Mouse (Mus musculus): ENCODE results near the gene Nemp1. TPM values are rescaled to one million over a fixed set of nuclear protein-coding genes. Genes with fewer than 3 reads are reported as not detected.

Gene Nemp1
- total and polyA plus RNA-seq, 2 experiments from 2014 or later: 4.5 to 16.0 TPM

DNA sequence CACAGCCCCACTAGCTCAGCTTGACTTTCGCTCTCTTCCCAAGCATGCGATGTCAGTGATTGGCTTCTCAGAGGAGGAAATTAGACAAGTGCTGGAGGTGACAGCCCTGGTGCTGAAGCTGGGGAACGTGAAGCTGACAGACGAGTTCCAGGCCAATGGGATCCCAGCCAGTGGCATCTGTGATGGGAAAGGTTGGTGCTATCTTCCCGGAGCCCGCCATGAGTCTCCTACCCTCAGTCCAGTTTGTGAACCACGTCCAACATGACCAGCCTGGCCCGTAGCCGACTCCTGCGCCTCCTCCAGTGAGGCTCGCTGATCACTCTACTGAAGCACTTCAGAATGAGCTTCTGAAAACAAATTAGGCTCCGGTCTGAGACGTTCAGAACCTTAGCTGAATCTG, 43.6 kb downstream of the Nemp1 start:
- Histone ChIP-seq H3K36me3 (replicated peaks; ENCODE audit: control insufficient read depth, insufficient read depth, low read length) (no peaks in the 10 kb centered on the region), H3K27ac (ENCODE audit: low read depth) (no peak overlapping the region), H3K9ac (replicated peaks; ENCODE audit: low read depth, low read length) (no peak overlapping the region), H3K27me3 (ENCODE audit: control insufficient read depth, insufficient read depth, low read length) (no peaks in the 10 kb centered on the region), H3K4me3 (ENCODE audit: low read depth, low read length) (no peak overlapping the region), H3K4me1 (ENCODE audit: control insufficient read depth, insufficient read depth) (peaks cover 12% of the 10 kb centered on the region), H3K9me3 (replicated peaks; ENCODE audit: control insufficient read depth, low read length) (no peaks in the 10 kb centered on the region), H3K4me2 (ENCODE audit: low read depth, low read length) (no peak overlapping the region)
- no peak for TF ChIP-seq EP300 (IDR thresholded peaks at IDR 0.05; ENCODE audit: low read depth)
- TF ChIP-seq CTCF (IDR thresholded peaks at IDR 0.05; ENCODE audit: low read depth): no peak
- ATAC-seq (ENCODE audit: insufficient read depth, low read depth): no peak
- DNase-seq (ENCODE audit: low spot score): no peak
- WGBS: 72% methylated on average over 13 of the region's 13 CpGs

DNA sequence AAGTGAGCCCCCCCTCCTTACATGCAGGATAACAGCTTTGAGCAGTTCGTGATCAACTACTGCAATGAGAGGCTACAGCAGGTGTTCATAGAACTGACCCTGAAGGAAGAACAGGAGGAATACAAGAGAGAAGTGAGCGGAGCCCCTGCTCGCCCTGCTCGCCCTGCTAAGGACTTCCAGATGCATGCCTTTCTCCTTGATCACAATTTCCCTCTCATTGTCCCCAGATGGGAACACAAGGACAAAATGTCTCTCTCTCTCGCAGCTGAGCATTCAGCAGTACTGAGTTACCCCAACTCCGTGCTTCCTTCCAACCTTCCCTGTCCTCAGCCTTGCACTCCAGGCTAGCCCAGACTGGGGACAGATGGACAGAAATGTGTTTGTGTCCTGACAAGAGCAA, 46.0 kb downstream of the Nemp1 start:
- TF ChIP-seq CTCF (IDR thresholded peaks at IDR 0.05; ENCODE audit: low read depth) (no peak), EP300 (IDR thresholded peaks at IDR 0.05; ENCODE audit: low read depth) (no peak)
- H3K4me1 ChIP-seq (ENCODE audit: control insufficient read depth, insufficient read depth): peaks cover 2% of the 10 kb centered on the region
- no peak for ATAC-seq (ENCODE audit: insufficient read depth, low read depth)
- 61% methylated on average over 6 of the region's 6 CpGs for WGBS
- no peak for DNase-seq (ENCODE audit: low spot score)
- no peak overlapping the region for H3K27ac ChIP-seq (ENCODE audit: low read depth)
- no peak overlapping the region for H3K4me2 ChIP-seq (ENCODE audit: low read depth, low read length)
- no peaks in the 10 kb centered on the region for H3K27me3 ChIP-seq (ENCODE audit: control insufficient read depth, insufficient read depth, low read length)
- no peak overlapping the region for H3K9ac ChIP-seq (replicated peaks; ENCODE audit: low read depth, low read length)
- no peaks in the 10 kb centered on the region for H3K9me3 ChIP-seq (replicated peaks; ENCODE audit: control insufficient read depth, low read length)
- no peak overlapping the region for H3K4me3 ChIP-seq (ENCODE audit: low read depth, low read length)
- H3K36me3 ChIP-seq (replicated peaks; ENCODE audit: control insufficient read depth, insufficient read depth, low read length): no peaks in the 10 kb centered on the region

DNA sequence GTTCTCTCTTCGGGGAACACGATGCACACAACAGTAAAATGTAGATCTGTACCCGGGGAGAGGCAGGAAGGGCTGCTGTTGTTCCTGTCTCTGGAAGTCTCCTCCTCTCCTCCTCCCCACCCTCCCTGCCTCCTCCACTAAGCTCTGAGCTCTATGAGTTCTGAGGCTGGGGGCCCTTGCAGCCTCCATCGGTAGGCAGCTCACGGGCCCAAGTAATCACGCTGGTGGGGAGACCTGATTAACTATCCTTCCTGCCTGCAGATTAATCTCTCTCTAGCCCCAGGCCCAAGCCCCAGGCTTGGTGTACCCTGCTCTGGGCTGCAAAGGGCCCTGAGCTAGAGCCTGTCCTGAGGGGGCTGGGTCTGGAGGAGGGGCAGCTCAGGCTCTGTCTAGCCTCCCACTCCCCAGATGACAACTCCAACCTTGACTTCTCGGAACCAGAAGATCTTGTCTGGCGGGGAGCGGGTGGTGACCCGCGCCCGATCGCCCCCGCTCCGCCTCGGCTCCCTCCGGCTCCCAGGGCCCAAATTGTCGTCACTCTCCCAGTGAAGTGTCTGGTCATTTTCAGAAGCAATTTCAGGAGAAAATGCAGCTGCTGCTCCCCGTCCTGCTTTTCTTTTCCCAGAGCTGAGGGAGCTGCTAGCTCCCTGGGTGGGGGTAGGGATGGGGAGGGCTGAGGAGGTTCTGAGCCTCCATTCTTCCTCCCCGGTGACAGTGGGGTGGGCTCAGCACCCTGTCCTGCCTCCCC, 55.1 kb downstream of the Nemp1 start:
- peak overlapping the region; percentile 25 for H3K4me2 ChIP-seq (ENCODE audit: low read depth, low read length)
- no peak overlapping the region for H3K4me3 ChIP-seq (ENCODE audit: low read depth, low read length)
- H3K27me3 ChIP-seq (ENCODE audit: control insufficient read depth, insufficient read depth, low read length): peaks cover 32% of the 10 kb centered on the region
- DNase-seq (ENCODE audit: low spot score) (no peak), ATAC-seq (ENCODE audit: insufficient read depth, low read depth) (no peak)
- H3K9me3 ChIP-seq (replicated peaks; ENCODE audit: control insufficient read depth, low read length): no peaks in the 10 kb centered on the region
- H3K27ac ChIP-seq (ENCODE audit: low read depth): no peak overlapping the region; the same call in 1 of the 2 replicates
- WGBS: 13% methylated on average over 20 of the region's 20 CpGs
- TF ChIP-seq EP300 (IDR thresholded peaks at IDR 0.05; ENCODE audit: low read depth) (no peak), CTCF (IDR thresholded peaks at IDR 0.05; ENCODE audit: low read depth) (no peak)
- no peaks in the 10 kb centered on the region for H3K36me3 ChIP-seq (replicated peaks; ENCODE audit: control insufficient read depth, insufficient read depth, low read length)
- H3K9ac ChIP-seq (replicated peaks; ENCODE audit: low read depth, low read length): no peak overlapping the region
- H3K4me1 ChIP-seq (ENCODE audit: control insufficient read depth, insufficient read depth): no peaks in the 10 kb centered on the region

DNA sequence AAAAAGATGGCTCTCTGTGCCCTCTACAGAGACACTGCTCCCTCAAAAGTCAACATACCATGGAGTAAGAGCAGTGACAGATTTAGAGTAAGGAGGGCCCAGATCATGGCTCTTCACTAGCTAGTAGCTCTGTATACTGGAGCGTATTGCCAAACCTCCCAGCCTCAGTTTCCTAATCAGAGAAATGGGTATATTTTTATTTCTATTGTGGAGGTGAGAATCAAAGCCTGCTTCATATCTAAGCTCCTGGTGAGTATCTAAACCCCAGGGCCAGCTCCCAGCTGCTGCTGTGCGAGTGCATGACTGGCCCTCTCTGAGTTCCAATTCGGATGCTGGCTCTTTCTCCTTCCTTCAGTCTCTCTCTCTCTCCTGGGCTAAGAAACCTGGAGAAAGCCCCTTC, 57.5 kb downstream of the Nemp1 start, which contains the start of gene Tac2:
Tac2 (plus strand) TSS at position 301 of the 400 bp plus-strand sequence.
- Histone ChIP-seq H3K27ac (ENCODE audit: low read depth) (no peak within 1 kb of the TSS), H3K27me3 (ENCODE audit: control insufficient read depth, insufficient read depth, low read length) (peaks cover 39% of the 10 kb centered on the region)
- 75% methylated on average over 3 of the region's 3 CpGs for WGBS

DNA sequence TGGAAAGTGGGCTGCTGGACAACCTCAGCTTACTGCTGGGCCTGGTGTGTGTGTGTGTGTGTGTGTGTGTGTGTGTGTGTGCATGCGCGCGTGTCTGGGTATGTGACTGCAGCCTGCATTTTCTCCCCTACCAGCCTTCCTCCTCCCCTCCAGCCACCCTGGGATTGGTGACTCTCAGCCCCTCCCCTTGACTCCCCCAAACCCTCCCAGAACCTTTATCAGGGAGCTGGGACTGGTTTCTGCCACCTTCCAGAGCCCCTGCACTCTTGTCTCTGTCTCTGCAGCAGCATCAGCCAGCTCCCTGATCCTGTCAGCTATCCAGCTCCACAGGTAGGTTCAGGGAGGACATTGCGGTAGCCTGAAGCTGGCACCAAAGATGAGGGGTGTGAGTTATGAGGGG, 58.4 kb downstream of the Nemp1 start:
- WGBS: 52% methylated on average over 4 of the region's 4 CpGs

More for the DNA sequence above, 57.5 kb downstream of the Nemp1 start, which contains the start of gene Tac2:
- no peaks in the 10 kb centered on the region for H3K4me1 ChIP-seq (ENCODE audit: control insufficient read depth, insufficient read depth)
- no peak for TF ChIP-seq CTCF (IDR thresholded peaks at IDR 0.05; ENCODE audit: low read depth)
- TF ChIP-seq EP300 (IDR thresholded peaks at IDR 0.05; ENCODE audit: low read depth): no peak
- H3K4me2 ChIP-seq (ENCODE audit: low read depth, low read length): no peak within 1 kb of the TSS
- no peak within 1 kb of the TSS for H3K4me3 ChIP-seq (ENCODE audit: low read depth, low read length)
- H3K9me3 ChIP-seq (replicated peaks; ENCODE audit: control insufficient read depth, low read length): no peaks in the 10 kb centered on the region
- no peak within 1 kb of the TSS for H3K9ac ChIP-seq (replicated peaks; ENCODE audit: low read depth, low read length)
- H3K36me3 ChIP-seq (replicated peaks; ENCODE audit: control insufficient read depth, insufficient read depth, low read length): no peaks in the 10 kb centered on the region
- ATAC-seq (ENCODE audit: insufficient read depth, low read depth) (no peak), DNase-seq (ENCODE audit: low spot score) (no peak)

More for the DNA sequence above, 58.4 kb downstream of the Nemp1 start:
- H3K4me1 ChIP-seq (ENCODE audit: control insufficient read depth, insufficient read depth): no peaks in the 10 kb centered on the region
- H3K9ac ChIP-seq (replicated peaks; ENCODE audit: low read depth, low read length): no peak overlapping the region
- no peak overlapping the region for H3K27ac ChIP-seq (ENCODE audit: low read depth)
- no peaks in the 10 kb centered on the region for H3K36me3 ChIP-seq (replicated peaks; ENCODE audit: control insufficient read depth, insufficient read depth, low read length)
- ATAC-seq (ENCODE audit: insufficient read depth, low read depth): no peak
- H3K9me3 ChIP-seq (replicated peaks; ENCODE audit: control insufficient read depth, low read length): no peaks in the 10 kb centered on the region
- H3K4me2 ChIP-seq (ENCODE audit: low read depth, low read length): no peak overlapping the region
- DNase-seq (ENCODE audit: low spot score): no peak
- peaks cover 39% of the 10 kb centered on the region for H3K27me3 ChIP-seq (ENCODE audit: control insufficient read depth, insufficient read depth, low read length)
- H3K4me3 ChIP-seq (ENCODE audit: low read depth, low read length): no peak overlapping the region
- TF ChIP-seq EP300 (IDR thresholded peaks at IDR 0.05; ENCODE audit: low read depth) (no peak), CTCF (IDR thresholded peaks at IDR 0.05; ENCODE audit: low read depth) (no peak)
